Mouse (Mus musculus): ENCODE data around the gene Fbxl8.

The Fbxl8 gene

GRCm38 (mm10) chr8:105257318-105258114 is 6.9 kb upstream of the Fbxl8 start:
- no peak for DNase-seq (ENCODE audit: low read depth, low spot score)

GRCm38 (mm10) chr8:105258911-105259720 is 5.3 kb upstream of the Fbxl8 start:
- DNase-seq (ENCODE audit: low read depth, low spot score): no peak

- DNase-seq (ENCODE audit: low read depth, low spot score): no peak
Observed at GRCm38 (mm10) chr8:105259721-105260320, 4.6 kb upstream of the Fbxl8 start.

- DNase-seq (ENCODE audit: low read depth, low spot score): no peak
Observed at GRCm38 (mm10) chr8:105260371-105261099, 3.9 kb upstream of the Fbxl8 start.

- no peak for DNase-seq (ENCODE audit: low read depth, low spot score)
Observed at GRCm38 (mm10) chr8:105261326-105261980, 3.0 kb upstream of the Fbxl8 start.

GRCm38 (mm10) chr8:105263244-105263912 is 1.1 kb upstream of the Fbxl8 start:
- DNase-seq (ENCODE audit: low read depth, low spot score): no peak

GRCm38 (mm10) chr8:105265128-105265527 is 680 bp downstream of the Fbxl8 start:
- no peak for DNase-seq (ENCODE audit: low read depth, low spot score)

GRCm38 (mm10) chr8:105266775-105267174 is 2.3 kb downstream of the Fbxl8 start:
- DNase-seq (ENCODE audit: low read depth, low spot score): no peak

GRCm38 (mm10) chr8:105268342-105269074 is 4.1 kb downstream of the Fbxl8 start:
- no peak for DNase-seq (ENCODE audit: low read depth, low spot score)

- no peak for DNase-seq (ENCODE audit: low read depth, low spot score)
Observed at GRCm38 (mm10) chr8:105269075-105269458, 4.6 kb downstream of the Fbxl8 start.

- DNase-seq (ENCODE audit: low read depth, low spot score): peak; percentile 55
Observed at GRCm38 (mm10) chr8:105269461-105269947, 5.1 kb downstream of the Fbxl8 start, which contains the start of gene Hsf4. Gene Hsf4, plus strand, starts transcription at chr8:105269801.

GRCm38 (mm10) chr8:105270101-105270915 is 5.9 kb downstream of the Fbxl8 start:
- no peak for DNase-seq (ENCODE audit: low read depth, low spot score)

- DNase-seq (ENCODE audit: low read depth, low spot score): no peak
Observed at GRCm38 (mm10) chr8:105270916-105271186, 6.4 kb downstream of the Fbxl8 start.

GRCm38 (mm10) chr8:105275387-105275786 is 10.9 kb downstream of the Fbxl8 start:
- no peak for DNase-seq (ENCODE audit: low read depth, low spot score)

- DNase-seq (ENCODE audit: low read depth, low spot score): no peak
Observed at GRCm38 (mm10) chr8:105275840-105276239, 11.4 kb downstream of the Fbxl8 start, which contains the start of gene Nol3. Gene Nol3, plus strand, starts transcription at chr8:105276140.

GRCm38 (mm10) chr8:105276292-105277120 is 12.1 kb downstream of the Fbxl8 start:
- DNase-seq (ENCODE audit: low read depth, low spot score): peak; percentile 62

GRCm38 (mm10) chr8:105278911-105279334 is 14.5 kb downstream of the Fbxl8 start:
- DNase-seq (ENCODE audit: low read depth, low spot score): peak; percentile 89

GRCm38 (mm10) chr8:105280567-105280966 is 16.1 kb downstream of the Fbxl8 start:
- DNase-seq (ENCODE audit: low read depth, low spot score): no peak
